Mouse (Mus musculus) stomach, postnatal 0 days (tissue): ENCODE measurements at regions not wholly inside any gene's neighbourhood (a gene's known extent, or its start where the extent isn't known, plus 50 kb on each side); places are given as distances from the start of the nearest gene placed in this dataset.
A peak's percentile ranks its signal among the peaks of the same experiment; 100 is the strongest.

Source experiments
- ATAC-seq: fragments of 200-750 bp; cut with Nextera tagmentation; 2 replicates; pipeline ENCODE4 v1.8.0; 2017; ENCODE audit not compliant: low FRiP score, low TSS enrichment
- DNase-seq: peaks from one replicate; pipeline ENCODE4 v3.0.0-alpha.2; 2016; ENCODE audit warnings: low spot score
- H3K27ac ChIP-seq: fragments of 300-500 bp; sonication (generic); replicated peaks from 2 replicates; pipeline ENCODE4 v1.5.1; 2014; ENCODE audit warnings: mild to moderate bottlenecking, control low read depth
- H3K27me3 ChIP-seq: fragments of 300-500 bp; sonication (generic); 2 replicates; pipeline ENCODE4 v1.6.1; 2014; ENCODE audit warnings: low read length; ENCODE audit not compliant: control insufficient read depth, insufficient read depth
- H3K36me3 ChIP-seq: fragments of 300-500 bp; sonication (generic); 2 replicates; pipeline ENCODE4 v1.6.1; 2014; ENCODE audit warnings: low read length, mixed read lengths; ENCODE audit not compliant: control insufficient read depth, insufficient read depth
- H3K4me1 ChIP-seq: fragments of 300-500 bp; sonication (generic); replicated peaks from 2 replicates; pipeline ENCODE4 v1.6.1; 2014; ENCODE audit warnings: antibody characterized with exemption; ENCODE audit not compliant: control insufficient read depth, insufficient read depth
- H3K4me2 ChIP-seq: fragments of 300-500 bp; sonication (generic); replicated peaks from 2 replicates; pipeline ENCODE4 v1.6.1; 2014; ENCODE audit warnings: low read depth, mild to moderate bottlenecking, control low read depth, moderate library complexity
- H3K4me3 ChIP-seq: fragments of 300-500 bp; sonication (generic); 2 replicates; pipeline ENCODE4 v1.5.1; 2014; ENCODE audit warnings: low read depth, low read length, control low read depth
- H3K9ac ChIP-seq: fragments of 300-500 bp; sonication (generic); 2 replicates; pipeline ENCODE4 v1.6.1; 2014; ENCODE audit warnings: mild to moderate bottlenecking, low read length, control low read depth, mixed read lengths
- H3K9me3 ChIP-seq: fragments of 300-500 bp; sonication (generic); 2 replicates; pipeline ENCODE4 v1.6.1; 2016; ENCODE audit warnings: low read length; ENCODE audit not compliant: control insufficient read depth
- CTCF ChIP-seq: IDR thresholded peaks from 2 replicates; pipeline ENCODE4 v1.5.1; 2016; ENCODE audit warnings: antibody characterized with exemption, low read depth, mild to moderate bottlenecking, moderate library complexity
- EP300 ChIP-seq: optimal IDR thresholded peaks from 2 replicates; pipeline ENCODE3; 2016; ENCODE audit warnings: antibody characterized with exemption
- WGBS: fragments of 180-500 bp; shearing (Covaris S2); extraction: QIAGEN DNeasy Blood & Tissue Kit; methylation state at CpG from one replicate; pipeline ENCODE4 v1.1.7; 2014; 5-methylcytosine and 5-hydroxymethylcytosine counted together

- H3K9me3 ChIP-seq: no peaks in the 10 kb centered on the region
- DNase-seq (peak; percentile 14), ATAC-seq (no peak)
- TF ChIP-seq CTCF (peak; percentile 50), EP300 (no peak)
- H3K27me3 ChIP-seq: no peaks in the 10 kb centered on the region
- no peaks in the 10 kb centered on the region for H3K36me3 ChIP-seq
- H3K9ac ChIP-seq: no peak overlapping the region
- WGBS: 81% methylated on average over 11 of the region's 11 CpGs
- no peak overlapping the region for H3K27ac ChIP-seq
- no peak overlapping the region for H3K4me3 ChIP-seq
- no peak overlapping the region for H3K4me2 ChIP-seq
- H3K4me1 ChIP-seq: no peaks in the 10 kb centered on the region
Measured at GRCm38 (mm10) chr6:24384193-24384888, 130.5 kb downstream of the Iqub start.

GRCm38 (mm10) chr6:24379859-24380258, 135.0 kb downstream of the Iqub start:
- TF ChIP-seq EP300 (no peak), CTCF (no peak)
- no peaks in the 10 kb centered on the region for H3K9me3 ChIP-seq
- no peaks in the 10 kb centered on the region for H3K27me3 ChIP-seq
- H3K36me3 ChIP-seq: no peaks in the 10 kb centered on the region
- DNase-seq: no peak
- H3K4me3 ChIP-seq: no peak overlapping the region
- H3K4me1 ChIP-seq: no peaks in the 10 kb centered on the region
- no peak for ATAC-seq
- H3K27ac ChIP-seq: no peak overlapping the region
- no peak overlapping the region for H3K9ac ChIP-seq
- 44% methylated on average over 2 of the region's 2 CpGs for WGBS
- H3K4me2 ChIP-seq: no peak overlapping the region

GRCm38 (mm10) chr6:24376728-24377127, 138.1 kb downstream of the Iqub start:
- H3K27me3 ChIP-seq: no peaks in the 10 kb centered on the region
- 82% methylated on average over 4 of the region's 4 CpGs for WGBS
- DNase-seq (no peak), ATAC-seq (no peak)
- no peaks in the 10 kb centered on the region for H3K9me3 ChIP-seq
- no peak overlapping the region for H3K9ac ChIP-seq
- no peaks in the 10 kb centered on the region for H3K4me1 ChIP-seq
- no peaks in the 10 kb centered on the region for H3K36me3 ChIP-seq
- no peak overlapping the region for H3K4me3 ChIP-seq
- TF ChIP-seq CTCF: no peak
- TF ChIP-seq EP300: no peak
- no peak overlapping the region for H3K4me2 ChIP-seq
- H3K27ac ChIP-seq: no peak overlapping the region

GRCm38 (mm10) chr6:24373161-24373560, 141.7 kb downstream of the Iqub start:
- 83% methylated on average over 6 of the region's 6 CpGs for WGBS
- TF ChIP-seq EP300 (no peak), CTCF (no peak)
- no peak overlapping the region for H3K27ac ChIP-seq

GRCm38 (mm10) chr6:24371680-24372079, 143.2 kb downstream of the Iqub start:
- ATAC-seq (no peak), DNase-seq (no peak)
- Histone ChIP-seq H3K4me2 (no peak overlapping the region), H3K9ac (no peak overlapping the region), H3K9me3 (no peaks in the 10 kb centered on the region), H3K27ac (no peak overlapping the region), H3K4me1 (no peaks in the 10 kb centered on the region), H3K4me3 (no peak overlapping the region), H3K36me3 (no peaks in the 10 kb centered on the region), H3K27me3 (no peaks in the 10 kb centered on the region)
- 68% methylated on average over 1 of the region's 1 CpGs for WGBS
- no peak for TF ChIP-seq CTCF
- no peak for TF ChIP-seq EP300

More at GRCm38 (mm10) chr6:24373161-24373560, 141.7 kb downstream of the Iqub start:
- Histone ChIP-seq H3K9ac (no peak overlapping the region), H3K4me1 (no peaks in the 10 kb centered on the region), H3K27me3 (no peaks in the 10 kb centered on the region), H3K4me3 (no peak overlapping the region), H3K4me2 (no peak overlapping the region), H3K9me3 (no peaks in the 10 kb centered on the region), H3K36me3 (no peaks in the 10 kb centered on the region)
- no peak for DNase-seq
- ATAC-seq: no peak

- H3K4me3 ChIP-seq: no peak overlapping the region
- H3K27me3 ChIP-seq: no peaks in the 10 kb centered on the region
- H3K4me2 ChIP-seq: no peak overlapping the region
- no peak overlapping the region for H3K27ac ChIP-seq
- TF ChIP-seq CTCF (peak; percentile 90), EP300 (no peak)
- H3K36me3 ChIP-seq: no peaks in the 10 kb centered on the region
- DNase-seq (peak; percentile 20), ATAC-seq (0 out of 2 replicates have a peak, but pooled peaks have one; percentile 67)
- H3K4me1 ChIP-seq: no peaks in the 10 kb centered on the region
- WGBS: 13% methylated on average over 5 of the region's 5 CpGs
- H3K9me3 ChIP-seq: no peaks in the 10 kb centered on the region
- H3K9ac ChIP-seq: no peak overlapping the region
Measured at GRCm38 (mm10) chr6:24350882-24351281, 164.0 kb downstream of the Iqub start.
